Mouse (Mus musculus): Measurements from ENCODE around the gene Foxj1. TPM values are rescaled to one million over a fixed set of nuclear protein-coding genes. Genes with fewer than 3 reads are reported as not detected.
A peak's percentile ranks its signal among the peaks of the same experiment; 100 is the strongest.
"Not testable (repeated sequence)": the region's sequence is repeated elsewhere in the genome, so short reads cannot be mapped to it uniquely, and the experiment has no call there.

Foxj1 gene
- 0.01 and 0.02 TPM in 2 replicates for polyA plus RNA-seq (2012)

DNA sequence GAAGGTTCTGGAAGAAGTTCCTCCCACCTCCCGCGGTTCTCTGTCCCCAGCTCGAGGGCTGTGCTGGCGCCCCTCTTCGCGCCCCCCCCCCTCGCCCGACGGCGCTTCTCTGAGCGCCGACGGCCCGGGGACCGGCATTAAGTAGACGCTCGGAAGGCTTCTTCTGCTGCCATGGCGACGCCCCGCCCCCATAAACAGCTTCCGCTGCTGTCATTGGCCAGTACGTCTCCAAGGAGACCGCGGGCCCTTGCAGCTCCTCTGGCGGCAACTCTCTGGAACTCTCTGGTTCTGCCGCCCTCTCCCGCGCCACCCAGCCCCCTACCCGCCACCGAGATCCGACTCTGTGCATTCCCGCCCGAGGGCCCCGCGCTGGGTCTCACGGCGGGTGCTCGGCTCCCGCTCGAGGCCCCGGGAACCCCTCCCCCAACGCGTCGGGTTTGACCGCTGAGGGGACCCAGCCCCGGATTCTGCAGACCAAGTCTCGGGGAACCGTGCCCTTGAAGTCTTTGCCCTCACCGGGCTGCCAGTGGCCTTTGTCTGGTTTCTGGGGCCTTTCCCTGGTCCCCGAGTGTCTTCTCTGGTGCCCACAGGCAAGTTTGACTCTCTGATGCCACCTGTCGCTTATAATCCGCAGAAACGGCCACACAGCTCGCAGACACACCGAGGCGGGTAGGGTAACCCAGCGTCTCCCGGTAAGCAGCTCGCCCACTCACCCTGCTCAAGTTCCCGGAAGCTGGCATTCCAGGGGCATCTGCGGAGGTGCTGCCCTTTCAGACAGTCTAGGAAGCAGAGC lies at the start of gene Foxj1:
TSS of gene Foxj1 (minus strand) at position 156 of the 793 bp plus-strand sequence.
- Histone ChIP-seq H3K36me3 (ENCODE audit: control insufficient read depth) (no peaks in the 10 kb centered on the region), H3K4me1 (ENCODE audit: control insufficient read depth) (peaks cover 18% of the 10 kb centered on the region), H3K27me3 (ENCODE audit: control insufficient read depth) (peaks cover 68% of the 10 kb centered on the region), H3K4me3 (replicated peaks) (peak within 1 kb of the TSS; percentile 61), H3K9me3 (ENCODE audit: control insufficient read depth, low read length) (peaks cover 3% of the 10 kb centered on the region; the same call in 1 of the 2 replicates)
- no peak for TF ChIP-seq TAL1 (IDR thresholded peaks at IDR 0.05; ENCODE audit: low read length)
- no peak for TF ChIP-seq GATA1 (IDR thresholded peaks at IDR 0.05; ENCODE audit: low read length)

DNA sequence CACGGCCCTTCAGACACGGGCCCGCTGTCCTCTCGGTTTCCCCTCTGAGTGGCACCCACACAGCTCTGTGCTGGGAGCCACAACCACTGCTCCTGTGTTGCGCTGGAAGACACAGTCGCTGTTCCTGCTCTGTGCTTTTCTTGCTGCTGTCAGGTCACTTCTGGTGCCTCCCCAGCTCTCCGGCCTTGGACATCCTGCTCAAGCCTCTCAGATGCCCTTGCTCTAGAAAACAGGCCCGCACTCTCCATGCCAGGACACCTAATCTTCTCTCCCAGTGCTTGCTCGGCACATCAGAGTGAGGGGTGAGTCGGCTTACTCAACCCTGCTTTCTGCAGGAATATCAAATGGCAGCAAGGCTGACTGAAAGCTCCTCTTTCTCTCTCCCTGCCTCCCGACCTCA lies 49.0 kb upstream of the Foxj1 start:
- Histone ChIP-seq H3K27me3 (ENCODE audit: control insufficient read depth) (peaks cover 6% of the 10 kb centered on the region), H3K4me3 (replicated peaks) (no peak overlapping the region), H3K36me3 (ENCODE audit: control insufficient read depth) (no peaks in the 10 kb centered on the region), H3K9me3 (ENCODE audit: control insufficient read depth, low read length) (no peaks in the 10 kb centered on the region), H3K4me1 (ENCODE audit: control insufficient read depth) (no peaks in the 10 kb centered on the region)
- no peak for TF ChIP-seq GATA1 (IDR thresholded peaks at IDR 0.05; ENCODE audit: low read length)
- no peak for TF ChIP-seq TAL1 (IDR thresholded peaks at IDR 0.05; ENCODE audit: low read length)

DNA sequence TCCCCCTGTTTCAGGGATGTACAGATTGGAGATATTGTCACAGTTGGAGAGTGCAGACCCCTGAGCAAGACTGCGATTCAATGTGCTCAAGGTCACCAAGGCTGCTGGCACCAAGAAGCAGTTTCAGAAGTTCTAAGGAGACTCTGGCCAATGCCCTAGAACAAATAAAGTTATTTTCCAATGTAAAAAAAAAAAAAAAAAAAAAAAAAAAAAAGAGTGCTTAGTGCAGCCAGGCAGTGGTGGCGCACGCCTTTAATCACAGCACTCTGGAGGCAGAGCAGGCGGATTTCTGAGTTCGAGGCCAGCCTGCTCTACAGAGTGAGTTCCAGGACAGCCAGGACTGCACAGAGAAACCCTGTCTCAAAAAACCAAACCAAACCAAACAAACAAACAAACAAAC lies 47.9 kb upstream of the Foxj1 start:
- H3K27me3 ChIP-seq (ENCODE audit: control insufficient read depth); H3K36me3 ChIP-seq (ENCODE audit: control insufficient read depth); H3K4me3 ChIP-seq (replicated peaks); H3K9me3 ChIP-seq (ENCODE audit: control insufficient read depth, low read length); H3K4me1 ChIP-seq (ENCODE audit: control insufficient read depth): not testable (repeated sequence)

DNA sequence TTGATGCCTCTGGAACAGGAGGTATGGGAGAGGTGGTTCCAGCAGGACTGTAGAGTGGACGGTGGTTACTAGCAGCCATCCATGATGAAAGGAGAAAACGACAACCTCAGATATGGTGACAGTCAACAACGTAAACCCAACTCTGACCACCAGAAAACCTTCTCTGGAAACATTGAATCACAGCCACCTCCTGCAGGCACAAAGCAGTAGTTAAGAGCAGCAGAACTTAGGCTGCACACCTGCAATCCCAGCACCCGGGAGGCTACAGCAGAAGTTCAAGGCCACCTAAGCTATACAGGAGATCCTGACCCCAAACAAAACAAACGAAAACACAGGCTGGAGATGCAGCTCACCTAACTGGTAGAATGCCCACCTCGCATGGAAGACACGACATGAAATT lies 45.6 kb upstream of the Foxj1 start:
- Histone ChIP-seq H3K9me3 (ENCODE audit: control insufficient read depth, low read length) (no peaks in the 10 kb centered on the region), H3K4me1 (ENCODE audit: control insufficient read depth) (no peaks in the 10 kb centered on the region), H3K36me3 (ENCODE audit: control insufficient read depth) (no peaks in the 10 kb centered on the region), H3K27me3 (ENCODE audit: control insufficient read depth) (no peaks in the 10 kb centered on the region), H3K4me3 (replicated peaks) (no peak overlapping the region)
- TF ChIP-seq TAL1 (IDR thresholded peaks at IDR 0.05; ENCODE audit: low read length) (no peak), GATA1 (IDR thresholded peaks at IDR 0.05; ENCODE audit: low read length) (no peak)

DNA sequence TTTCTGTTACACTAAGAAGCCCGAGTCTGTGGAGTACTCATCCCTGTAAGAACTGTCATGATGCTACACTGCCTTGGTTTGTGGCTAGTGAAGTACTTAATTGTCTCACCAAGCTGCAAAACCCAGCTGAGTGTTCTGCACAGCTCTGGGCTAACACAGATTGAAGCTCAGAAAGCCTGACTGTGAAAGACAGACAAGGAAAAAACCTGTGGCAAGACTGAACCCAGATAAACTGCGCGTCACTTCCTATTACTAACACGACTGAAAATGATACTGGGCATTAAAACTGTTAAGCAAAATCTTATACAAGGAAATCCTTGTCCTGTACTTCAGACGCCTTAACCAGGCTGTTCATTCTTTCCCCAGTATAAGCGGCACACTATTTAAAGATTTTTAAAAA lies 44.3 kb upstream of the Foxj1 start:
- Histone ChIP-seq H3K4me3 (replicated peaks) (no peak overlapping the region), H3K9me3 (ENCODE audit: control insufficient read depth, low read length) (no peaks in the 10 kb centered on the region), H3K36me3 (ENCODE audit: control insufficient read depth) (no peaks in the 10 kb centered on the region), H3K27me3 (ENCODE audit: control insufficient read depth) (no peaks in the 10 kb centered on the region), H3K4me1 (ENCODE audit: control insufficient read depth) (no peaks in the 10 kb centered on the region)
- TF ChIP-seq GATA1 (IDR thresholded peaks at IDR 0.05; ENCODE audit: low read length) (no peak), TAL1 (IDR thresholded peaks at IDR 0.05; ENCODE audit: low read length) (no peak)

DNA sequence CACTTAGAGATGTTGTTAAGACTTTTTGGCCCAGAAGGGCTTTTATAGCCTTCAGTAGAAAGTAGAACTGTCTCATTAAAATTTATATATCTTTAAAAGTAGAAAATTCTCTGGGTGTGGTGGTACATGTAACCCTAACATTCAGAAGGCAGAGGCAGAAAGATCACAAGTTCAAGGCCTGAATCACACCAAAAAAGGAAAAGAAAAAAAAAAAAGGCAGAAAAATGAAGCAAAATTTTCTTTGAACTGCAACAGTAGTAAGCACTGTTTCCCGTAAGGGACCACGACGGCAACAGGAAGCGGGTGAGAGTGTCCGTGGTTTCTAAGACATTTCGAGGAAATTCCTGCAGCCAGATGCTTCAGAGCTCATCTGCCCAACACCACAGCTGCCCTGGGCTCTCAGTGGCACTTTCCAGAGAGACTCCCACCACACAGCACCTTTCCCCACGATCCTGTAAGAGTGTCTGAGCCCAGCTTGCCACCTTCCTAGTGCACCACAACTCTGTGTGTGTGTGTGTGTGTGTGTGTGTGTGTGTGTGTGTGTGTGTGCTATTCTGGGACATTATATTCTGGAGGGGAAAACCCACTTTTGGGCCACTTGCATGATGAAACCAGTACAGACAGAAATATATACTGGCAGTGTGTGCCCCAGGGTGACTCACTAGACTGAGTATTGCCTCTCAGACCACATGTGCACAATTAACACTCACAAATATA lies 41.9 kb upstream of the Foxj1 start:
- Histone ChIP-seq H3K9me3 (ENCODE audit: control insufficient read depth, low read length) (no peaks in the 10 kb centered on the region), H3K4me1 (ENCODE audit: control insufficient read depth) (no peaks in the 10 kb centered on the region), H3K4me3 (replicated peaks) (no peak overlapping the region), H3K27me3 (ENCODE audit: control insufficient read depth) (no peaks in the 10 kb centered on the region), H3K36me3 (ENCODE audit: control insufficient read depth) (no peaks in the 10 kb centered on the region)
- TF ChIP-seq GATA1 (IDR thresholded peaks at IDR 0.05; ENCODE audit: low read length) (no peak), TAL1 (IDR thresholded peaks at IDR 0.05; ENCODE audit: low read length) (no peak)

DNA sequence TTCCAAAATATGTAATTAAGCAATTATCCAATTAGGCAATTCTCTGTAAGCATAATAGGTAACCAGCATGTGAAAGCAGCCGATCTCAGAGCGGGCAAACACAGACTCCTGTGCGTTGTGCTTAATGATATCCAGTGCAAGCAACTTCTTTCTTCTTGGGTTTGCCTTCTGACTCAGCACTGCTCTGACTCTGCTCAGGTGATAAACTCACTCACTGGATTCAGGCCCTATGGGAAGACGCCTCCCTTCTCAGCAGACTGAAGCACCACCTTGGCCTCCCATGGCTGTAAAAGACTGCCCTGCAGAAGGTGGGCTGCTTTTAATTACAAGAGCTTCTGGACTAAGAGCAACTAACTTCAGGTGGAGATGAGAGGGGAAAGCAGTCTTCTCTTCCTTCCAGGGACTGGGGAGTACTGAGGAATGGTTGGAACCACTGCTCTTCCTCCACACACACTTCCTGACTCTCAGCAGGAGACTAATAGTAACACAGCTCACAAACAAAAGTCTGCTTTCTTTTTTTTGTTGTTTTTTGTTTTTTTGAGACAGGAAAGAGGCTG lies 36.8 kb upstream of the Foxj1 start:
- H3K36me3 ChIP-seq (ENCODE audit: control insufficient read depth): no peaks in the 10 kb centered on the region
- TF ChIP-seq TAL1 (IDR thresholded peaks at IDR 0.05; ENCODE audit: low read length) (no peak), GATA1 (IDR thresholded peaks at IDR 0.05; ENCODE audit: low read length) (no peak)
- no peaks in the 10 kb centered on the region for H3K9me3 ChIP-seq (ENCODE audit: control insufficient read depth, low read length)
- no peak overlapping the region for H3K4me3 ChIP-seq (replicated peaks)
- peaks cover 9% of the 10 kb centered on the region for H3K4me1 ChIP-seq (ENCODE audit: control insufficient read depth)
- H3K27me3 ChIP-seq (ENCODE audit: control insufficient read depth): no peaks in the 10 kb centered on the region

DNA sequence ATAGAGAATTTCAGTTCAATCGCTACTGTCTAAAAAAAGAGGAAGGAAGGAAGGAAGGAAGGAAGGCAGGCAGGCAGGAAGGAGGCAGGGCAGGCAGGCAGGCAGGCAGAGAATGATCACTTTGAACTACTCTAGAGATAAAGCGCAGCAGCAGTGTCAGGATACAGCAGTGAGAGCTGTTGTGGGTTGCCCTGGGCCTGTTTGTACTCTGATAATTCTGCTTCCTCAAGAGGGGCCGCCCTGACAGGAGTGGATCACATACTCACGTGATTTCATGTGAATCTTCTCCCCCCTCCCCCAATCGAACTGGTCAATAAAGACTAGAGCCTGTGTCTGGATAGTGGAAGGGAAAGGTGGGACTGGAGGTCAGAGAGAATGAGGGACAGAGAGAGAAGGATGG lies 34.4 kb upstream of the Foxj1 start:
- Histone ChIP-seq H3K4me3 (replicated peaks) (no peak overlapping the region), H3K36me3 (ENCODE audit: control insufficient read depth) (no peaks in the 10 kb centered on the region), H3K9me3 (ENCODE audit: control insufficient read depth, low read length) (no peaks in the 10 kb centered on the region), H3K4me1 (ENCODE audit: control insufficient read depth) (peaks cover 9% of the 10 kb centered on the region), H3K27me3 (ENCODE audit: control insufficient read depth) (no peaks in the 10 kb centered on the region)
- TF ChIP-seq GATA1 (IDR thresholded peaks at IDR 0.05; ENCODE audit: low read length) (no peak), TAL1 (IDR thresholded peaks at IDR 0.05; ENCODE audit: low read length) (no peak)

DNA sequence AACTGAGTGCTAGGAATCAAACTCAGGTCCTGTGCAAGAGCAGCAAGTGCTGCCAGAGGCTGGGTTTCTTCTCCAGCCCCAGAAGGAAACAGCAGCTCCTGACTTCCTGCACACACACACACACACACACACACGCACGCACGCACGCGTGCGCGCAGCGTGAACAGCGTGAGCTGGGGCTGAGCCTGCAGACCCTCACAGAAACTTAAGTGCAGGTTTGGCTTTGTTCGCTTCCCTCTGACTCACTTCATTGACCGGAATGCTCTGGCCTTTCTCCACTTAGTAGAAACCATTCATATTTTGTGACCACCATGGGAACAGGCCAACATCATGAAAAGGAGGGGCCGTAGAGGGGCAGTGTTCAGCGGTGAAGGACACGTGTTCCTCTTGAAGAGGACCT lies 33.9 kb upstream of the Foxj1 start:
- Histone ChIP-seq H3K9me3 (ENCODE audit: control insufficient read depth, low read length) (no peaks in the 10 kb centered on the region), H3K4me1 (ENCODE audit: control insufficient read depth) (peaks cover 9% of the 10 kb centered on the region), H3K4me3 (replicated peaks) (no peak overlapping the region), H3K36me3 (ENCODE audit: control insufficient read depth) (no peaks in the 10 kb centered on the region), H3K27me3 (ENCODE audit: control insufficient read depth) (no peaks in the 10 kb centered on the region)
- TF ChIP-seq TAL1 (IDR thresholded peaks at IDR 0.05; ENCODE audit: low read length): no peak
- no peak for TF ChIP-seq GATA1 (IDR thresholded peaks at IDR 0.05; ENCODE audit: low read length)

All from erythroblast, embryonic 14.5 days (primary cell).